Mouse (Mus musculus) heart, adult 11 months (tissue): ENCODE data around the gene Ube2k.

Source experiments
- DNase-seq: peaks from one replicate; pipeline ENCODE4 v3.0.0; 2022

Gene Ube2k

DNA sequence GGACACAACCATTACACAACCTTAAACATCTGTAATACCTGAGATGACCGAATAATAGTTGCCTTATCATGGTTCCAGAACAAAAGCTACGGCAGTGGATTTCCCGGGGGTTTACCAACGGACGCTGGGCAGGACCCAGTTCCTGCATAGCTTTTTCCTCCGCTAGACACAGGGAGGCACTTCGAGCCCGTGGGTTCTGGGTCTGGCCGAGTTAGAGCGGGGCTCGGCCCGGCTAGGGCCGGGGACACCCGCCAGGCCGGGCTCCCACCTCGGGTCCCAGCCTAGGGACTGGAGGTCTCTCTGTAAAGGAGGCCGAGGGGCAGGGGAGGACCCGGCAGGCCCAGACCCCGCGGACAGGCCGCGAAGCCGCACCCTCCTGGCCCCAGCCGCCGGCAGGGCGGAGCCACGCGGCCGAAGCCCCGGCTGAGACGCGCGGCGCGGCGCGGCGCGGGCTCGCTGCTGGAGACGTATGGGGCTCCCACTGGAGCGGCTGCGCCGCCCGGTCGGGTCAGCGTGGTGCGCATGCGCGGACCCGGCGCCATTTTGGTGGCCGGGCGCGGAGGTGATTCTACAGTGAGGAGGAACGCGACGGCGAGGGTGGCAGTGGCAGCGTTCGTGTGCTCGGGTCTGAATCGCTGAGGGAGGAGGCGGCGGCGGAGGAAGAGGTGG, at the start of gene Ube2k, which contains the start of gene Smim14:
Gene Ube2k, plus strand, starts transcription at position 483 of the 669 bp plus-strand sequence.
Gene Smim14, minus strand, starts transcription at position 434 of the 669 bp plus-strand sequence.
- DNase-seq, result peak; percentile 100

DNA sequence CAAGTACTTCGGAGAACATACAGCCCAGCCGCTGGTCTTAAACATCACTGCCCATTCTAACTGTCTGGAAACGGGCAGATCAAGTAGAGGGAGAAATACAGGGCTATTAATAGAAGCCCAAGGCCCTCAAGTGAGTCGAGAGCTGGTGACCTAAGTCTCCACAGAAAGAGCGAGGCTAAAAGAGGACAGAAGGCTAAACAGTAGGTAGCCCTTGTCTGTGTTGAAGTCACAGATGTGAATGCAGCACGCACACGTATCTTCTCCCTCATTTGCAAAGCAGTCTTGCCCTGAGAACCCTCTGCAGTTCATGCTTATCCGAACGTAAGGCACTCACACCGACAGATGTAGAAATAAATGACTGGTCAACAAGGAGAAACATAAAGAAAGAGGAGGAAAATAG, 49.7 kb upstream of the Ube2k start:
- peak; percentile 86 for DNase-seq

DNA sequence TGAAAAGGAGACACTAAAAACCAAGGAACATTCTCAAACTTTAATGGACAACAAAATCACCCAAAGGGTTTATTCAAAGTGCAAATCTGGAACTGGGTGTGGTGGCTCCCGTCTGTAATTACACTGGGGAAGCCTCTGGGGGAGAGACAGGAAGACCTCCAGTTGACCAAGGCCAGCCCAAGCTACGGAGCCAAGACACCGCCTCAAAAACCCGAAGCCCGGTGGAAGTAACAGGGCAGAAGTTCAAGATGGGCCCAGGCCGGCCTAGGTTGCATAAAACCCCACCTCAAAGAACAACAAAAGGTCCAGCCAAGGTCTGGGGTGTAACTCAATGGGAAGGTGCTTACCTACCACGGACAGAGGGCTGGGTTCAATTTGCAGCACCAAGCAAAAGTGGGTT, 48.3 kb upstream of the Ube2k start:
- DNase-seq, result peak; percentile 98

DNA sequence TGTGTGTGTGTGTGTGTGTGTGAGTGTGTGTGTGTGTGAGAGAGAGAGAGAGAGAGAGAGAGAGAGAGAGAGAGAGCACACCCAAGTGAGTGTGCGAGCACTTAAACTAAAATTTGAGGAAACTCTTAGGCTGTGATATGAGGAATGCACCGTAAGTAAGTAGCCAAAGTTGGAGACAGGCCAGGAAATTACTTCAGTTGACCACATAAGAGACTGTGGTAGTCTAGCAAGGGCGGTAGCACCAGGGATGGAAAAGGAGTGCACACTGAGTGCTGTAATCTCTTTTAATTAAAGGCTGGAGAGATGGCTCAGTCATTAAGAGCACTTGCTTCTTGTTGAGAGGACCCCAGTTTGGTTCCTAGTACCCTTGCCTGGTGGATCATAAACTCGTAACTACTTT, 47.2 kb upstream of the Ube2k start:
- peak; percentile 92 for DNase-seq

DNA sequence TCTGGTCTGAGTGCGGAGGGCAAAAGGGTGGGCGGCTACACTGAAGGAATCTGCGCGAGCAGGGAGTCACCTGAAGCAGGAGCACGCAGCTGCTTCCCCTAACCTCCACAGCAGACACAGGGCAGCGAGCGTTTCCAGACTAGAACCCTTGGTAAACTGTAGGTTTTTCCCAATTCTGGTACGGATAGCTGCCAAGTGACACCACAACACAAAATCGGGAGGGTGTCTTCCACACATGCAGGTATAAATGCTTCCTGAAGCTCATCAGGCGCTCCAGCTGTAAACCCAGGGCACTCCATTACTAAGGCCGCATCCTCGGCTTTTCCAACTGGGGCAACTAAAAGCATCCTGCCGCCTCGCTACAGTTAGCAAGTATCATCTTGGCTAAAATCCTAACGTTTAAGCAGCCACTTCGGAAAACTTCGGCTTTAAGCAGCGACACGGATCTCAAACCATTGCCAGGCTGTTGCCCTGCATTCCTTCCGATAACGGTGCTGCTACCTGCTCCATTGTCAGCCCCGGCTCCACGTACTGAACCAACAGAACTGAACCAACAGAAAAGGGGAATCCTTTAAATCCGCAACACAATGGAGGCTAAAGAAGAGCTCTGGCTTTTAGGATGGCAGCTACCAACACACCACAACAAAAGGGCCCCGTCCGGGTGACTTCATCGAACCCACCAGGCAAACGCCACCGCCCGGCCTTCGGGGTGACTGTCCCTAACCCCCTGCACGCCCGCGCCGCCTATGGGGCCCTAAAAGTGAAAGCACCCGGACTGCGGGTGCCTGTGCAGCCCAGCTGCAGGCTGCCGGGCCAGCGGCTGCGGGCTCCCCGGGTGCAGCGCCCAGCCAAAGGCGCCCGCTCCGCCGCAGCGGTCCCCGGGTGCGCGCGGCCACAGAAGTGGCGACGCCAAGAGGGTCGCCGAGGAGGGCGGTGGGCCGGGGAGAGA, 45.0 kb upstream of the Ube2k start:
- peak; percentile 99 for DNase-seq

DNA sequence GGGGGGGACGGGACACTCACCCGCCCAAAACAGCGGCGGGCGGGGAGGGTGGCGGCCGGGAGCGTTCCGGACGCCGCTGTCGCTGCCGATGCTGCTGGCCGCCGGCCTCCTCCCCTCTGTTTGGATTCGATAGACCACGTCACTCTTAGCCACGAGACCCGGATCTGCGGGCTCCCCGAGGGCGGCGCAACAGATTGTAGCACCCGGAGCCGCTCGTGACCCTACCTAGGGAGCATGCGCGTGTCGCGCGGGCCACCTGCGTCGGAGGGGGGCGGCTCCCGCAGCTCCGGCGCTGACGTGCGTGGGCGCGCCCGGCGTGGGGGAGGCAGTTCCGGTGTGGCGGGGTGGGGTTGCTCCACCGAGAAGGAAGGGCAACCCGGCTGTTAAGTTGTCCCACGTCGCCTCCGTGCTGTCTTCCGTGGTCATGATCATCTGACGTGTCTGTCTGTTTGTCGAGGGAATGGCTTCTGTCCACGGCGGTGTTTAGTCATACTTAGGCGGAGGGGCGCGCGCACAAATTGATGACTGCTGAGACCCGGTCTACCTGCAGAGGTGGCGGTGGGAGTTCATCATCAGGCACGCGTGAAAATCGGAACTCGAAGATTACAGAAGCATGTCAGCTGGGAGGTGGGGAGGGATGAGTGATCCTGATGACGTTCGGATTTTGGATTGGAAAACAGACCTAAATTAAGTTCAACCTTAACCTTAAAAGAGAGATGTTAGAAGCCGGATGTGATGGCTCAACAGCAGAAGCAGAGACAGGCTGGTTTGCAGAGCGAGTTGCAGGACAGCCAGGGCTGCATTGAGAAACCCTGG, 44.1 kb upstream of the Ube2k start, which contains the start of gene Gm43552:
Gene Gm43552, minus strand, starts transcription at position 118 of the 816 bp plus-strand sequence.
- peak; percentile 100 for DNase-seq

DNA sequence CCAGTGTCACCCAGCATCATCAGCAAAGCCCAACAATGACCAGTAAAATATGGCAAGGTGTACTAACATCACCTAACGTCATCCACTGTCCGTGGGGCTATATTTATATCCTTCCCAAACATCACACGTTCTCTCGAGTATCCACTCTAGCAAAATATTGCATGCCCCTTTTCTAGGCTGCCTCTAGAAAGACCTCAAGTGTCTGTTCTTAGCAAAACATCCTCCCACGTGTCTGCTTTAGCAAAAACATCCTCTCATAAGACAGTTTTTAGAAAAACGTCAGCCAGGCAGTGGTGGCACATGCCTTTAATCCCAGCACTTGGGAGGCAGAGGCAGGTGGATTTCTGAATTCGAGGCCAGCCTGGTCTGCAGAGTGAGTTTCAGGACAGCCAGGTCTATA, 36.8 kb upstream of the Ube2k start:
- DNase-seq, result no peak

DNA sequence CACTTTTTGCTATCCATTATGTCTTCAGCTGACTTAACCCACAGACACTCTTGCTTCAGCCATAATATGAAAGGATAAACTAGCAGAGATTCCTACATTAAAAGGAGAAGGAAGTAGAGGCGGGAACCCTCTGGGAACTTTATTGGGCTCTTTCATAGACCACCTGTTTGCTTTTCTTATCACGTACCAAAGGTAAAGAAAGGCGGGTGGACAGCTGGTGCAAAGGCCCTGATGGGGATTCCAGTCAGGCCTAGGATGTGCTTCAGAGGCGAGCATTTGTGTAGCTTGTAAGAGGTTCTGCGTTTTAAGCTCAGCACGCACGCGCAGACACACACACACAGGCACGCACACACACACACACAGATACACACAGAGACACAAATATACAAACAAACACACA, 35.6 kb upstream of the Ube2k start:
- DNase-seq, result peak; percentile 56

DNA sequence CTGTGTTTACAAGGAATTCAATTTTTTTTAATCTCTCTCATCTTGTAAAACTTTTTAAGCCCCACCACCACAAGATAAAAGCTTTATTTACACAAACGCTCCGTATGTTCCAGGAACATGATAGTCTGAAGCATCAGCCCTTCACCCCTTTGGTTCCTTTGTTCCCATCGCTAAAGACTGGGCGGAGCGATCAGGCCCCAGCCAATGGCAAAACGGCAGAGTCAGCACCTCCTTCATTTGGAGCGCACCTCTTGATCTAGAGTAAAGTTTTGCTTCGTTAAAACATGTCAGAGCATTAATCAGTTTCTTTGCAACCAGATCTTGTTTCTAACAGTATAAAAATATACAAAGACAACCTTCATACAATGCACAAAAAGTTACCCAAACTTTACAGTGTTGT, 31.2 kb upstream of the Ube2k start:
- DNase-seq, result peak; percentile 85

DNA sequence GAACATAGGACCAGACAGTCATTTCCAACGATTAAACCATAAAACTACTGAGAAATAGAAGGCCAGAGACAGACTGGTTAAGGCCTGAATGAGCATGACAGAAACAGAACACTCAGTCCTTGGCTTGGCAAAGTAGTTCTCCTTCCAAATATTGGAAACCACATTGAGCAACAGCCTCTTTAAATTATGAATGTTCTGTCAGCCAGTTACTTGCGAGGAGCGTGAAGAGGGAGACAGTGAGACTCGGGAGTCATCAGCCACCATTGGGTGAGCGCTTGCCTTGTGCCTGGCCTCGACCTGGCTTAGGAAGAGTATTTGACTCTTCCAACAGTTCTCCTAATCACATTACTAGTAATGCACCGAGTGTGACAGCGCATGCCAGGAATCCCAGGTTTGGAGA, 28.6 kb upstream of the Ube2k start:
- peak; percentile 88 for DNase-seq

DNA sequence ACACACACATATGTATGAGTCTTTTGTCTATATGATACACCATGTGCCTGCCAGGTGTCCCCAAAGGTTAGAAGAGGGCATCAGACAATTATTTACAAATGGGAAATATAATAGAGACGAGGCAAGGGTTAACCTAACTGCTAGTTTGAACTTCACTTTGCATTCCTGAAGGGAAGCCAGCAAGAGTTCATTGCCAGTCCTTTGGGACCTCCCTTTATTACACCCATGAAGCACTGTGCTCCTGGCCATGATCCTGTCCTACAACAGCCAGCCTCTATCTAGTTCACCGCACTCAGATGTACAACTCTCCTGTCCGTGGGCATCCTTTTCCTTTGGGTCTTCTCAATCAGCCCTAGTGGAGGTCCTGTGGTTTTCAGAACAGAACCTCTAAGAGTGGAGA, 23.5 kb upstream of the Ube2k start:
- DNase-seq, result peak; percentile 85

DNA sequence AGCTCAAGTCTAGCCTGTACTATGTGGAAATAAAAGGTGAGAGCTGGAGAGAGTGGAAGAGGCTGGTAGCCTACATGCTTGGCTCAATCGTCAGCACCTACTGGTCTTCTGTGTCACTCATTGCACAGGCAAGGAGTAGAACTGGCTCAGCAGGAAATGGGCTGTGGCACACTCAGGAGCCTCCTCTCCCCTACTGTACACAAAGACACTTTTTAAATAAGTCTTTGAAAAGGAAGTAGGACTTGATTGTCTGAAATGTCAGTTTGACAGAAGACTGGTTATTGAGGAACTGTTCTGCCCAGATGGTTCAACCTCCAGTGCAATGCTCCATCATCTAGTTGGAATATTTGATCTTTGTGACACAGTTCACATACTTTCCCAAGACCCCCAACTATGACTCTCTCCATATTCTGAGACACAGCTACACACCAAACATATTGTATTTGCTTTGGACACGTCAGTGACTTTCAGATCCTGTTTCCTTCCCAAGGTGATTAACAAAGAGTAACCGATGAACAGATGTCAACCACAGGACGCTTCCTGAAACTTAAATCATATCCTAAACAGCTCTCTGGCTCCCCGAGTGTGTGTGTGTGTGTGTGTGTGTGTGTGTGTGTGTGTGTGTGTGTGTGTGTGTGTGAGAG, 22.3 kb upstream of the Ube2k start:
- DNase-seq, result peak; percentile 46

DNA sequence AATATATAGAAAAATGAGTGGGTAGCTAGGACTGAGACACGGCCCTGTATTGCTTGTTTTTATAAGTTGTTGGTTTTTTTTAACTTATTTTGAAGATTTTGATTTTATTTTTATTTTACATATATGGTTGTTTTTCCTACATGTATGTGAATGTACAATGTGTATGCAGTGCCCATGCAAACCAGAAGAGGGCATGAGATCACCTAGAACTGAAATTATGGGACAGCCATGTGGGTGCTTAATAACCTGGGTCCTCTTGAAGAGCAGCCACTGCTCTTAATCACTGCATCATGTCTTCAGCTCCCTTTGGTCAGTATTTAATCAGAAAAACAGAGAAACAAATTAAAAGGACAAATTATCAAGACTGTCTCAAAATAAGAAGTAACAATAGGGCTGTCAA, 15.2 kb upstream of the Ube2k start:
- DNase-seq, result peak; percentile 27

DNA sequence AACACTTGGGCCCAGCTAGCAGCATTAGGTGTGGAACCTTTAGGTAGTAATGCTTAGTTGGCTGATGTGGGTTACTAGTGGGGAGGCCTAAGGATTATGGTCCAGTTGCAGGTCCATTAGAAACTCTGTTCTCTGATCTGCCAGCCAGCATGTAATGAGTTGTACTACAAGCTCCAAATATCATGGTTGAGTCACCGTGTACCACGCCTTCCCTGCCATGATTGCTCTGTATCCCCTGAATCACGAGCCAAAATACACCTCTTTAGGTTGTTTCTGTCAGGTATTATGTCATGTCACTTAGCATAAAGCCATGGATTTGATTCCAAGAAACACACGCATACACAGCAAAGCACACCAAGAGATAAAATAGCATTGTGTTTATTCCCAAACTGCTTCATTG, 12.2 kb upstream of the Ube2k start:
- DNase-seq, result peak; percentile 17

DNA sequence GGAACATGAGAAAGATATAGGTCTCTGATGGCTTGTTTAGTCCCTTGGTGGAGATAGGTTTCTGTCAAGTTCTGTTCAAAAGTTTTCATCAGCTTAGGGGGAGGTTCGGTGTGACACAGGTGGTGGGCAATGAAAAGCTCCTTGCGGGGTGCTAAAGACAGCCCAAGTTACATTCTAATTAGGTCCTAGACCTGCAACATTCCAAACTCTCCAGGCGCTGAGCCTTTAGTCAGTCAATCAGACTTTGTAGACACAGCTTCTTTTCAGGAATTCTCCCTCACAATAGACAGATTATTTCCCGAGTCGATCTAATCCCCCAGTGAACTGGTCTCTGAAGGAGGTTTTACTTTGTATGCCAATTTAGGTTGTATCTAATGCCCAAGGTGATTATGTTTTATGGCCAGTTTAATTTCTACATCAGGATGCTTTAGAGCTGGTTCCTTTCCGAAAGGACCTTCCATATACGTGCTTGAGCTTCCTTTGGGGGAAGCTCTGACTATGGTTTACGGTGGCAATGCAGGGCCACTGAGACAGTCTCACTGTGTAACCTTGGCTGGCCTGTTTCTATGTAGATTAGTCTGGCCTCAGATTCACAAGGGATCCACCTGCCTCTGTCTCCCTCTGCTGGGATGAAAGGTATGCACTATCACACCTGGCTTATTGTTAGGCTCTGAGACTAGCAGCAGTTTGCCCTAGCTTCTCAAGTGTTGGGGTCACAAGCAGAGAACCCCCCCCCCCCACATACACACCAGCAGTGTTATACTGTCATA, 11.2 kb upstream of the Ube2k start:
- DNase-seq, result peak; percentile 75

DNA sequence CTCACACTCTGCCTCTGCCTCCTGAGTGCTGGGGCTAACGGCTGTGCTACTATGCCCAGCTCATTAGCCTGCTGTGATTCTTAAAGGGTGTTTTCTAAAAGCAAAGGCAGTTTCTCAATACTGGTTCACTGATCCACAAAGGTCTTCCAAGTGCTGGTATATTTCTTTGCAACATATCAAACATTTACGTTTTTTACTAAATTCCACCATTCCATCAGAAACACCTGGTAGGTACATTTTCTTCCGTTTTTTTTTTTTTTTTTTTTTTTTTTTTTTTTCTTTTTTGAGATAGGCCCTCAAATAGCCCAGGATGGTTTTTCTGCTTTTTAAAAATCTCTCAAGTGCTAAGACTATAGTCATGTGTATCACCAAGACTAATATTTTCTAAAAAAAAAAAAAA, 5.8 kb upstream of the Ube2k start:
- DNase-seq, result no peak

DNA sequence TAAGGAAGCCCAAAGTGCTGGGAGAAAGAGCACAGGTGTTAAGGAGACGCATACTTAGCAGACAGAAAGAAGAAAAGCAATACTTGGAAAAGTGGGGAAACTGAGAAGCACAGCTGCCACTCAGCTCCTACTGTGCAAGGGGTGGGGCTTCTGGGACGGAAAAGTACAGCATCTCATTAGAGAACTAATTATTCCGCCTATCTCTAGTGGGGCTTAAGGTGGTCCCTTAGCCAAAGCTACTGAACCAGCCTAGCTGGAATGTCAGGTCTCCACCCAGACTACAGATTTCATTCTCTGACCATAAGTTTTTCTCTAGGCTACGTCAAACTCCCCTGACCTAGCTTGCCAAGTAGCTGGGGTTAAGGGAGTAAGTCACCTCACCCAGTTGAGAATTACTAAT, 2.5 kb upstream of the Ube2k start:
- DNase-seq, result peak; percentile 74

DNA sequence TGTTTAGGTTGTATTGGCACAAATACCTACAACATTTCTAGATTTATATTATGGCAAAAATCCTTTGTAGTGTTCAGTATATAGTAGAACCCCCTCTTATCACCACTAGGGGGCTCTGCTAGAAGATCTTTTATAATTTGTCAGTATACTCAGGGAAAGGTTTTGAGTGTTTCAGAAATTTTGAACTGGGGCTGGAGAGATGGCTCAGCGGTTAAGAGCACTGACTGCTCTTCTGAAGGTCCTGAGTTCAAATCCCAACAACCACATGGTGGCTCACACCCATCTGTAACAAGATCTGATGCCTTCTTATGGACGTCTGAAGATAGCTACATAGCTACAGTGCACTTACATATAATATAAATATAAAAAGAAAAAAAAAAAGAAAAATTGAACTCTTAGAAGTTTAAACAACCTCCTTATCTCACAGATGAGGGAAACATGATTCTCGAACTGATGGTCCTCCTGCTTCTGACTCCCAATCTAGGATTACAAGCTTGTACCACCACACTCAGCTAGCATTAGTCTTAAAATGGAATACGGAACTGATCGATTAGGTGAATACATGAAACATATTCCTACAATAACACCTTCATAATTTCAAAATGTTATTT, 1.5 kb upstream of the Ube2k start:
- DNase-seq, result peak; percentile 90

DNA sequence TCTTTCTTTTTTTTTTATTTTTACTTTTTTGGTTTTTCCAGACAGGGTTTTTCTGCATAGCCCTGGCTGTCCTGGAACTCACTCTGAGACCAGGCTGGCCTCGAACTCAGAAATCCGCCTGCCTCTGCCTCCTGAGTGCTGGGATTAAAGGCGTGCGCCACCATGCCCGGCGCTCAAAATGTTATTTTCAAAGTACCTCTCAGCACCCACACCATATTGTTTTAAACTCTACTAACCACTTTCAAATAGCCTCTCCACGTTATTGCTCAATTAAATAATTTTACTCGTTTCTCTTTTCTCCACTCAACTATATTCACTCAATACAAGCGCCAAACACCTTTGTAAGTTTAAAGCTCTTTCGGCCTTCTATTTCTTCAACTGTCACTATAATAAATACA, 966 bp upstream of the Ube2k start:
- DNase-seq, result peak; percentile 74

DNA sequence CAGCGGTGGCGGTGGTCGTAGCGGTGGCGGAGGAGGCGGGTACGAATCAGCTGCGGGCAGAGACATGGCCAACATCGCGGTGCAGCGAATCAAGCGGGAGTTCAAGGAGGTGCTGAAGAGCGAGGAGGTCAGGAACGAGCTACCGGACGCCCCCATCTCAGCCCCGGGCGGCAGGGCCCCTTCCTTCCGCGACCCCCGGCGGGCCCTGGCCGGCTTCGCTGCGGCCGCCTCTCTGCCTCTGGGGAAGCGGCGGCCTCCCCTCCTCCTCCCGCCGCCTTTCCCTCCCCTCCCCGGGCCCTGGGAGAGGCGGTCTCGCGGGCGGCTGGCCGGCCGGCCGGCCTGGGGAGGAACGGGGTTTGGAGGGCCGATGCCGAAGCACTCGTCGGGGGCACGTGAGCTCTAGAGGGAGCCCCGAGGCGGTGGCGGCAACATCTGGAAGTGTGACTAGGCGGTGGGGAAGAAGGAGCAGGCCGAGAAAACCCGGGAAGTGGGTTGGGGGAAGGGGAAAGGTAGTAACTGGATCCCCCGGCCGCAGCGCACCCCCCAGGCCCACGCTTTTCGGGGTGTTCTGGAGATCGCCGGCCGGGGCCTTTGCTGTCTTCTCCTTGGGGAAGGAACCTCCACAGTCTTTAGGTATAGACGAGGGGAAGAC, 513 bp downstream of the Ube2k start:
- DNase-seq, result peak; percentile 97

DNA sequence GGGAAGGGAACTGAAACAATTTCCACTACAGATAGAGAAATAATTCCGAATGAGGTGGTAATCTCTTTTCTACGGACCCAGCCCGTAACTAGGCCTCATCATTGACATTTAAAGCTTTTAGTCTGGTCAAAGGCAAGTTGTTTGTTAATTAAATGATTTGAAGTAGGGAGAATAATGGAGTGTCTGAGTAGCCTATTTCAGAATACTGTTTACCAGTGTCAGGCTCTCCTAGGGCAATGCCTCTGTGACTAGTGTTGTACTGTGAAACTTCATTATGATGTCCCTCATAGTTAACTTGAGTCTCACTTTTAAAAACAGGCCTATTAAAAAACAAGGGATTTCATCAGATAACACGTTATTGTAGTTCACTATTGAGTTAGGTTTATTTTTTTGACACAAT, 1.1 kb downstream of the Ube2k start:
- peak; percentile 33 for DNase-seq
